Mouse (Mus musculus) skeletal muscle tissue, adult 2 months (tissue): ENCODE data around the gene Aldh3b2.
"Not testable (repeated sequence)": the region's sequence is repeated elsewhere in the genome, so short reads cannot be mapped to it uniquely, and the experiment has no call there.

Source experiments
- DNase-seq: peaks from one replicate; pipeline ENCODE4 v3.0.0-alpha.2; 2012; ENCODE audit warnings: low read depth, low spot score

Aldh3b2 gene

DNA sequence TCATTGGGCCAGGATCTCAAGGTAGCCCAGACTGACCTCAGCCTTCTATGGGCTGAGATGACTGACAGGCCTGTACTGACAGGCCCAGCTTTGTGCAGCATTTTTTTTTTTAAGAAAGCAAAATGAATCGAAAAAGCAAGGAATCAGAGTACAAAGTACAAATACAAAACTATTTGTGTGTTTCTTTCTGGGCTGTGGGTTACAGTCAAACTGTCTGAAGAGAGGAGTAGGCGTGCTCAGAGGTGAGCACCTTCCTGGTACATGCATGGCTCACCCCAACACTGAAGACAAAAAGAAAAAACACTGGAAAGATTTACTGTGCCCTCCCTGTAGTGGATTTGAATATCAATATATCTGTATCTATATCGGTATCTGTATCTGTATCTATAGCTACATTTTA is 24.3 kb upstream of the Aldh3b2 start:
- DNase-seq: no peak

DNA sequence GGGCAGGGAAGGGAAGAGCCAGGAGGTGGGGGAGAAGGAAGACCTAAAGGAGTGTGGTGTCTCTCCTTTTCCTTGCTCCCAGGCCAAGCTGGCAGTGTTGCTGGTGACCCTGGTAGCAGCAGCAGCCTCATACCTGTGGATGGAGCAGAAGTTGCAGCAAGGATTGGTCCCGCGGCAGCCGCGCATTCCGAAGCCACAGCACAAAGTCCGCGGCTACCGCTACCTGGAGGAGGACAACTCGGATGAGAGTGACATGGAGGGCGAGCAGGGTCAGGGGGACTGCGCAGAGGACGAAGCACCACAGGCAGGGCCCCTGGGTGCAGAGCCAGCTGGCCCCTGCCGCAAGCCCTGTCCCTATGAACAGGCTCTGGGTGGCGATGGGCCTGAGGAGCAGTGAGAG is 23.6 kb upstream of the Aldh3b2 start:
- no peak for DNase-seq

- no peak for DNase-seq
These were observed 21.8 kb upstream of the Aldh3b2 start for GRCm38 (mm10) chr19:3950331-3950730.

DNA sequence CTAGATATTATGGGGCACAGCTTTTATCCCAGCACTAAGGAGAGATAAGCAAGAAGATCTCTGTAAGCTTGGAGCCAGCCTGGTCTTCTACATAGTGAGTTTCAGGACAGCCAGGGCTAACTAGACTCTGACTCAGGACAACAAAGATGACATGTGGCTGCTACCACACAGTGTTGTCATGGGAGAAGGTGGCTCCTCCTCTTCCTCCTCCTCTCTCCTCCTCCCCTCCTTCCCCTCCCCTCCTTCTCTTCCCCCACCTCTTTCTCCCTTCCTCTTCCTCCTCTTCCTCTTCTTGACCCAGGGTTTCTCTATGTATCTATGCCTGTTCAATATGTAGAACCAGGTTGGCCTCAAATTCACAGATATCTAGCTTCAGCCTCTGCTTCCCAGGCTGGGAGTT is 20.7 kb upstream of the Aldh3b2 start:
- no peak for DNase-seq

DNA sequence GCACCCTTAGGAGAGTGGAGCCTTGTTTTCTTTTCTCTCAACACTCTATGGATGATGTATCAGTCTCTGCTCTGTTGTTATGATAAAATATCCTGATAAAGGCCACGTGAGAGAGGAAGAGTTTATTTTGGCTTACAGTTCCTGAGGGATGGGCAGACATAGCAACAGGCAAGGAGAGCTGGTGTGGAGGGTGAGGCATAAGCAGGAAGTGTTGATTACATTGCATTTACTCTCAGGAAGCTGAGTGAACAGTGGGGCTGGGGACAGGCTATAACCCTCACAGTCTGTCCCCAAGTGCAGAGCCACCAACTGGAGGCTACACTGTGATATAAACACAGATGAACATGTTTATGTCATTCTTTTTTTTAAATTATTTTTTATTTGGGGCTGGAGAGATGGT is 20.0 kb upstream of the Aldh3b2 start:
- no peak for DNase-seq

DNA sequence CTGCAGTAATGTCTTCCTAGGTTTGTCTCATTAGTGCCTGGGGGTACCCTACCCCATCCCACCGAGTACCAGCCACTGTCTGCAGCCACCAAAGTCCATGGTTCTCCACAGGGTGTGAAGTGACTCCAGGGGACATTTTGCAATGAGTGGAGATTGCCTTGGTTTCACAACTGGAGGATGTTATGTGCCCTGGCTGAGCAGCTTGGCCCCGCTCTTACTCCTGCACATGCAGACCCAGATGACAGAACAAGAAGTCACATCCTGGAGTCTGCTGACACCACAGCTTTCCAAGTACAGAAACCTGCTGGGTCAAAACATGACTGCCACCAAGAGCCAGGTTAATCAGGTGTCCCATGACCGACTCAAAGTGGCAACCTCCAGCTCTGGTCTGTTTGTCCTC is 17.1 kb upstream of the Aldh3b2 start:
- no peak for DNase-seq

GRCm38 (mm10) chr19:3955804-3956203 is 16.3 kb upstream of the Aldh3b2 start:
- DNase-seq: no peak

DNA sequence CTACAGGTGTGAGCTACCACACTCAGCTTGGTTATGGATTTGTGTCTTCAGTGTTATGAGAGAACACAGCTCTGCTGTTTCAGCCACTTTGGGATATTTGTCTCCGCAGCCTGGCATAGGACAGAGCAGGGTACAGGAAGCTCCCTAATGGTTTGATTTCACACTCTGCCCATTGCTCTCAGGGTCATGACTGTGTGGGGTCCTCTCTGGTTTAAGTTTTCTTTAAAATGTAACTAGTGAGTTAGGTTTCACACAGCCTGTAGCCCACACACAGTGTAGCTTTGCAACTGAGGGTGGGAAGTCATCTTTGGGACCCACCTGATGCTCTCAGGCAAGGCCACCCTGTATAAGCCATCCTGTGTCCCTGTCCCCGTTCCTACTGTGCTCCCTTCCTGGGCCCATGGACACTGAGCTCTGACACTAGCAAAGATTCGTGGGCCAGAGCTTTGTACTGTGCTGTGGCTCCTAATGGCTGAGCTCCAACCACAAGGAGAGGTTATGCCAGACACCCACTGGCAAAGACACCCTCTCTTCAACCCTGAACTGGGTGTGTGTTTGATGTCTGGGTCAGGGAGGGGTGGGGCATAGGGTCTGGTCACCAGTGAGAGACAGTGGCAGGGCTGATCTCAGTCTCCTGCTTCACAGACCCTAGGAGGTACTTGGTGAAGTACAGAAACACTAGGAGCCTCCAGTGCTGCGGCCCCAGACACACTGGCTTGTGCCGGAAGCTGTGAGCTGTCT is 14.7 kb upstream of the Aldh3b2 start:
- DNase-seq: not testable (repeated sequence)

GRCm38 (mm10) chr19:3958470-3958869 is 13.7 kb upstream of the Aldh3b2 start, which contains the start of gene Aldh3b3:
Aldh3b3 (plus strand) TSS chr19:3958645.
- no peak for DNase-seq

- no peak for DNase-seq
These were observed 13.1 kb upstream of the Aldh3b2 start for GRCm38 (mm10) chr19:3959030-3959429.

- no peak for DNase-seq
These were observed 11.9 kb upstream of the Aldh3b2 start for GRCm38 (mm10) chr19:3960211-3960610.

DNA sequence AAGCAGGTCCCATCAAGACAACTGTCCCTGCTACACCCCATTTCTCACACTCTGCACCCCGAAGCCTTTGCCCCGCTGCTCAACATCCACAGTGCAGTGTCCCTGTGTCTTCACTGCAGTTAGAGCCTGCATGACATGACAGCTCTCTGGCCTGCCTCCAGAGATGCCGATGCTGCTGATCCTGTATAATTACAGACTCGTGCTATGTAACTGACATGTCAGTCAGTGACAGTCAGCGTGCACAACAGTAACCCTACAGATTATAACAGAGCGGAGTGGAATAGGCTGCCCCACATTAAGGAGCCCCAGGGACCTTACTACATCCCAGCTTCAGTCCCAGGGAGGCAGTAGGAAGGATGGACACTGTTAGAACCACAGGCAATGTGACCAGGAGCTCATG is 10.3 kb upstream of the Aldh3b2 start:
- DNase-seq: not testable (repeated sequence)

DNA sequence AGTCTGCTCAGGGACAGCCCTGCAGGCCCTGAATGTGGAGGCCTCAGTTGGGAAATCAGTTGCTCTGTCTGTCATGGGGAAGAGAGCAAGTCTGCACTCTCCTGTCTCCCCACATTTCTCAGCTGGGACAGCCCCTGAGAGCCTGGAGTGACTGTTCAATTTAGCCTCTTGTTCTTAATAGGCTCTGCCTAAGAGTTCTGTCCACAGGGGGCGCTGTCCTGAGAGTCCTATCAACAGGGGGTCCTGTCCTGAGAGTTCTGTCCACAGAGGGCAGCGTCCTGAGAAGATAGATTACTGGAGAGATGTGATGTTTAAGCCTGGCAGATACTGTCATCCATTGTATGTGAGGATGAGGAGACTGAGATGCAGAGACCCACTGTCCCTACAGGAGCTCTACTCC is 9.7 kb upstream of the Aldh3b2 start:
- no peak for DNase-seq

- DNase-seq: no peak
These were observed 8.1 kb upstream of the Aldh3b2 start for GRCm38 (mm10) chr19:3964030-3964429.

DNA sequence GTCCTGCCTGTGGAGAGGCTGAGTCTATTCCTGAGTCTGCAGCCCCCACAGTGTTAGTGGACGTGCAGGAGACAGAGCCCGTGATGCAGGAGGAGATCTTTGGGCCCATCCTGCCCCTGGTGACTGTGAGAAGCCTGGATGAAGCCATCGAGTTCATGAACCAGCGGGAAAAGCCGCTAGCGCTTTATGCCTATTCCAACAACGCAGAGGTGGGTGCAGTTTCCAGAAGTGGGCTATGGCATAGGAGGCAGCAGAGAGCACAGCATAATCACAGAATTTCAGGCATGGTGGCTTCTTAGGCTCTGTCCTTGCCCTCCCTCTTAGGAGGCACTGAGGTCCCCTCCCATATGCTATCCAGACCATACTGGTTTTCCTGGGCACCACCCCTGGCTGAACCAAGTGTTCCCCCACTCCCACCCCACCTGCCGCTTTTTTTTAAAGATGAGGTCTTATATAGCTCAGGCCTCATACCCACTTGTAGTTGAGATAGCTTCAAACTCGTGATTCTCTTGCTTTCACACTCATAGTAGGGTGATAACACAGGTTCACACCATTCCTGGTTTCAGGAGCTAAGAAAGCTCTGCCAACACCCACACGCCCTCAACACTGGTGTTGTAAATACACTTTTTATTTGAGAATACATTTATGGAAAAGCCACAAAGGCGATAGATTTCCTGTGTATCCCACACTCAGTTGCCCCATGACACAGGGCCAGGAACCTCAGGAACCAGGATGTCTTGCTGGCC is 5.6 kb upstream of the Aldh3b2 start:
- no peak for DNase-seq

DNA sequence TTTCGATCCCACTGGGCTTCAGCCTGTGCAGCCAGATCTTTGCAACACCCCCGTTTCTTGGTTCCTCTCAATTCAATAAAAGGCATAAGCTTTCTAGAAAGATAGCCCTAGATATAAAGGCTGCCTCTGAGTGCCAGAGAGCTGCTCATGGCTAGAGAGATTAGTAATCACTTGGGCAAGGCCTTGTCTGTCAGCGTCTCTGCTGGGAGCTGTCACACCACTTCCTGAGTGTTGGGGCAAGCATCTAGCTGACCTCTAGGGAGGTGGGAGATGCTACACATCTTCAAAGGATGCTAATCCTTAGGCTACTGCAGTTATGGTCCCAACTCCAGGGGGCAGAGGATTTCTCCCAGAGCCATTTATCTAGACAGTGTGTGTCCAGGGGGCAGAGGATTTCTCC is 4.9 kb upstream of the Aldh3b2 start:
- no peak for DNase-seq

DNA sequence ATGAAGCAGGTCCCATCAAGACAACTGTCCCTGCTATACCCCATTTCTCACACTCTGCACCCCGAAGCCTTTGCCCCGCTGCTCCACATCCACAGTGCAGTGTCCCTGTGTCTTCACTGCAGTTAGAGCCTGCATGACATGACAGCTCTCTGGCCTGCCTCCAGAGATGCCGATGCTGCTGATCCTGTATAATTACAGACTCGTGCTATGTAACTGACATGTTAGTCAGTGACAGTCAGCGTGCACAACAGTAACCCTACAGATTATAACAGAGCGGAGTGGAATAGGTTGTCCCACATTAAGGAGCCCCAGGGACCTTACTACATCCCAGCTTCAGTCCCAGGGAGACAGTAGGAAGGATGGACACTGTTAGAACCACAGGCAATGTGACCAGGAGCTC is 2.5 kb downstream of the Aldh3b2 start:
- DNase-seq: not testable (repeated sequence)

GRCm38 (mm10) chr19:3975866-3976265 is 3.7 kb downstream of the Aldh3b2 start:
- DNase-seq: no peak

DNA sequence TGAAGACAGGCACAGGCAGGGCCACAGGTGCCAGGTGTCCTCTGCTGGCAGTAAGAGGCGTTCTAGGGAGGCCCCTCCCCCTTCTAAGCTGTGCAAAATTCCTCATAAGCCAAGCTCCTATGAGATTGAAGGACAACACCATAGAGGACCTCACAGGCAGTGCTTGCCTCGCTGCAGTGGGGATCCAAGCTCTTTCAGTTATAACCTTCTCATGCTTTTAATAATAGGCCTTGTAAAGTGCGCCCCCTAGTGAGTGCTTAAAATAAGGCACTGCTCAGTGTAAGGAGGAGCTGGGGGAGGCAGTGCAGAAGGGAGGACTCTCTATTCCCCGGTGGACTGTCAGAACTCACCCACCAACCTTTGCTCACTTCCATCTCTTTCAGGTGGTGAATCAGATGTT is 8.2 kb downstream of the Aldh3b2 start:
- peak; percentile 71 for DNase-seq

DNA sequence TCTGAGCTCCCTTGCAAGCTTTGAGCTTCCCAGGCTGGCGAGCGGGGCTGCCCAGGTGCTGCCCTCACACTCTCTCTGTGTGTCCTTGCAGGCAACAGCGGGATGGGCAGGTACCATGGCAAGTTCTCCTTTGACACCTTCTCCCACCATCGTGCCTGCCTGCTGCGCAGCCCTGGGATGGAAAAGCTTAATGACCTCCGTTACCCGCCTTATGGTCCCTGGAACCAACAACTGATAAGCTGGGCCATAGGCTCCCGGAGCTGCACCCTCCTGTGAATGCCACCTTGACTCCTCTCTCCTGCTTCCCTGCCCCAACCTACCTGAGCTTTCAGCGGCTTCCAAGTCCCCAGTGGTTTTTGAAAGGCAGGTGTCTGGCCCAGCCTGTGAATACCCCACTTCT is 8.8 kb downstream of the Aldh3b2 start:
- DNase-seq: no peak

GRCm38 (mm10) chr19:3983527-3984200 is 11.5 kb downstream of the Aldh3b2 start:
- DNase-seq: no peak

GRCm38 (mm10) chr19:3985261-3985681 is 13.1 kb downstream of the Aldh3b2 start:
- DNase-seq: no peak

- DNase-seq: peak; percentile 82
These were observed 14.2 kb downstream of the Aldh3b2 start, which contains the start of gene Acy3 for GRCm38 (mm10) chr19:3986334-3986733. Acy3 (plus strand) TSS chr19:3986570.
